Mouse (Mus musculus) heart, adult 2 months (tissue): ENCODE measurements around the gene Acadvl.

Experiments
- CTCF ChIP-seq: fragments of 200-600 bp; IDR thresholded peaks from 2 replicates; pipeline ENCODE4 v1.8.1; 2022; ENCODE audit warnings: antibody characterized with exemption, mild to moderate bottlenecking, moderate library complexity
- POLR2A ChIP-seq: fragments of 200-500 bp; IDR thresholded peaks from 2 replicates; pipeline ENCODE4 v1.6.1; 2011; ENCODE audit warnings: mild to moderate bottlenecking, low read depth, low read length, control low read depth; ENCODE audit not compliant: insufficient read depth

- TF ChIP-seq CTCF (no peak), POLR2A (no peak)
These were observed 45.0 kb downstream of the Acadvl start for GRCm38 (mm10) chr11:69970222-69970621.
